Mouse (Mus musculus): ENCODE results near the gene Kbtbd4. TPM values are rescaled to one million over a fixed set of nuclear protein-coding genes. Genes with fewer than 3 reads are reported as not detected.

The Kbtbd4 gene
- polyA plus RNA-seq, 1 experiment = 11.9 TPM

DNA sequence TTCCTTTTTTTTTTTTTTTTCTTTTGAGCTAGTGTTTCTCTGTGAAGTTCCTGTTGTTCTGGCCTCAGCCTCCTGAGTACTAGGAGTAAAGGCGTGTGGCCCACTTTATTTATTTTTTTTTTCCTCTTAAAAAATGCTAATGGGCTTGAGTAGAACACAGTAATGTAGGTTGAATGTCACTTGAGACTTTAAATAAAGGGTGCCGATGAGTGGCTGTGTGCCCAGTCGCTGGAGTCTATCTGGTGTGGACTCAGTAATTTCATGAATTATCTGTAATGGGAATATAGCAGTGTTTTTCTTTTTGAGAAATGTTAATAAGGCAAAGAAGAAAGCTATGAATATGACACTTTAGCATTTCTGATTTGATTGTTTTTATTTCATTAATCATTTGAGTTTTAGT lies 48.9 kb downstream of the Kbtbd4 start:
- H3K27me3 ChIP-seq (ENCODE audit: control insufficient read depth, insufficient read depth, insufficient read length) = no peaks in the 10 kb centered on the region
- peaks cover 100% of the 10 kb centered on the region for H3K79me2 ChIP-seq (ENCODE audit: control insufficient read depth, insufficient read depth)
- TF ChIP-seq CEBPB (IDR thresholded peaks at IDR 0.05; ENCODE audit: insufficient read depth, poor library complexity, severe bottlenecking) (no peak), USF1 (IDR thresholded peaks at IDR 0.05; ENCODE audit: low read depth) (no peak), SRF (IDR thresholded peaks at IDR 0.05; ENCODE audit: control insufficient read depth, insufficient read length, low read depth) (no peak), MYOD1 (IDR thresholded peaks at IDR 0.05; ENCODE audit: control insufficient read depth in 1 of 3, insufficient read length in 2 of 3, low read depth in 2 of 3) (no peak), REST (IDR thresholded peaks at IDR 0.05; ENCODE audit: insufficient read depth, insufficient read length) (no peak), POLR2A (IDR thresholded peaks at IDR 0.05; ENCODE audit: insufficient read length, low read depth) (no peak), POLR2AphosphoS2 (IDR thresholded peaks at IDR 0.05; ENCODE audit: insufficient read length, low read depth) (no peak)
- no peak overlapping the region for H3K4me2 ChIP-seq (ENCODE audit: low read depth)
- peaks cover 4% of the 10 kb centered on the region for H3K36me3 ChIP-seq (ENCODE audit: control insufficient read depth, insufficient read depth)
- H3ac ChIP-seq (ENCODE audit: control insufficient read depth, insufficient read length) = no peak overlapping the region
- H3K4me3 ChIP-seq = no peak overlapping the region

- Histone ChIP-seq H3ac (ENCODE audit: control insufficient read depth, insufficient read length) (no peak overlapping the region), H3K4me2 (ENCODE audit: low read depth) (no peak overlapping the region)
- TF ChIP-seq TCF12 (IDR thresholded peaks at IDR 0.05; ENCODE audit: insufficient read depth, poor library complexity, severe bottlenecking) (no peak), CEBPB (IDR thresholded peaks at IDR 0.05; ENCODE audit: insufficient read depth, poor library complexity, severe bottlenecking) (no peak), REST (IDR thresholded peaks at IDR 0.05; ENCODE audit: insufficient read depth, insufficient read length) (no peak), MYOG (IDR thresholded peaks at IDR 0.05; ENCODE audit: control insufficient read depth in 1 of 3, insufficient read depth in 1 of 3, insufficient read length in 2 of 3, low read depth in 2 of 3) (no peak), TCF3 (IDR thresholded peaks at IDR 0.05; ENCODE audit: insufficient read length, low read depth) (no peak), USF1 (IDR thresholded peaks at IDR 0.05; ENCODE audit: low read depth) (no peak), POLR2AphosphoS2 (IDR thresholded peaks at IDR 0.05; ENCODE audit: insufficient read length, low read depth) (no peak), E2F4 (IDR thresholded peaks at IDR 0.05; ENCODE audit: insufficient read depth) (no peak), MAX (IDR thresholded peaks at IDR 0.05; ENCODE audit: low read depth) (no peak), SRF (IDR thresholded peaks at IDR 0.05; ENCODE audit: control insufficient read depth, insufficient read length, low read depth) (no peak), POLR2A (IDR thresholded peaks at IDR 0.05; ENCODE audit: insufficient read length, low read depth) (no peak)
Measured at GRCm38 (mm10) chr2:90956053-90956452, 51.5 kb downstream of the Kbtbd4 start.

DNA sequence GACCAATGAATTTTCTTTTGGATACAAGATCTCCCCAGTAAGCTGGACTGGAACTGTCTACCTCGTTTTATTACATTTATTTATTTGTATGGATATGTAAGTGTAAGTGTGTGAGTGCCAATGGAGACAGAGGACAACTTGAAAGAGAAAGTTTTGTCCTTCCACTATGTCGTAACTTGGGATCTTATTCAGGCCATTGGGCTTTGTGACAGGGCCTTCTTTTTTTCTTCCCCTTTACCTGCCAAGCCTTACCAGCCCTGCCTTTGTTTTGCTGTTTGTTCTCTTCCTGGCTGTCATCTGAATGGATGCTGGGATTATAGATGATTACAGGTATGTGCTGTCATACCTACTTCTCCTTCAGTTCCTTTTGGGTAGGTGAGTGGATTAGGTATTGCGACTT lies 54.3 kb downstream of the Kbtbd4 start:
- TF ChIP-seq REST (IDR thresholded peaks at IDR 0.05; ENCODE audit: insufficient read depth, insufficient read length) (no peak), POLR2AphosphoS2 (IDR thresholded peaks at IDR 0.05; ENCODE audit: insufficient read length, low read depth) (no peak), MYOG (IDR thresholded peaks at IDR 0.05; ENCODE audit: control insufficient read depth in 1 of 3, insufficient read depth in 1 of 3, insufficient read length in 2 of 3, low read depth in 2 of 3) (no peak), USF1 (IDR thresholded peaks at IDR 0.05; ENCODE audit: low read depth) (no peak), MYOD1 (IDR thresholded peaks at IDR 0.05; ENCODE audit: control insufficient read depth in 1 of 3, insufficient read length in 2 of 3, low read depth in 2 of 3) (no peak), E2F4 (IDR thresholded peaks at IDR 0.05; ENCODE audit: insufficient read depth) (no peak)
- H3K36me3 ChIP-seq (ENCODE audit: control insufficient read depth, insufficient read depth) = peaks cover 4% of the 10 kb centered on the region
- H3K27me3 ChIP-seq (ENCODE audit: control insufficient read depth, insufficient read depth, insufficient read length) = no peaks in the 10 kb centered on the region
- H3K79me2 ChIP-seq (ENCODE audit: control insufficient read depth, insufficient read depth) = peaks cover 100% of the 10 kb centered on the region
- no peak overlapping the region for H3K4me2 ChIP-seq (ENCODE audit: low read depth)
- H3K4me3 ChIP-seq = no peak overlapping the region
- H3ac ChIP-seq (ENCODE audit: control insufficient read depth, insufficient read length) = no peak overlapping the region

More at GRCm38 (mm10) chr2:90956053-90956452, 51.5 kb downstream of the Kbtbd4 start:
- no peaks in the 10 kb centered on the region for H3K27me3 ChIP-seq (ENCODE audit: control insufficient read depth, insufficient read depth, insufficient read length)
- H3K36me3 ChIP-seq (ENCODE audit: control insufficient read depth, insufficient read depth) = peaks cover 4% of the 10 kb centered on the region
- H3K4me3 ChIP-seq = no peak overlapping the region
- peaks cover 100% of the 10 kb centered on the region for H3K79me2 ChIP-seq (ENCODE audit: control insufficient read depth, insufficient read depth)

- Histone ChIP-seq H3K79me2 (ENCODE audit: control insufficient read depth, insufficient read depth) (peaks cover 99% of the 10 kb centered on the region), H3K4me2 (ENCODE audit: low read depth) (no peak overlapping the region), H3K27me3 (ENCODE audit: control insufficient read depth, insufficient read depth, insufficient read length) (no peaks in the 10 kb centered on the region), H3ac (ENCODE audit: control insufficient read depth, insufficient read length) (no peak overlapping the region), H3K4me3 (no peak overlapping the region), H3K36me3 (ENCODE audit: control insufficient read depth, insufficient read depth) (peaks cover 4% of the 10 kb centered on the region)
- TF ChIP-seq E2F4 (IDR thresholded peaks at IDR 0.05; ENCODE audit: insufficient read depth) = no peak
- no peak for TF ChIP-seq SRF (IDR thresholded peaks at IDR 0.05; ENCODE audit: control insufficient read depth, insufficient read length, low read depth)
- TF ChIP-seq CEBPB (IDR thresholded peaks at IDR 0.05; ENCODE audit: insufficient read depth, poor library complexity, severe bottlenecking) = no peak
- no peak for TF ChIP-seq MYOG (IDR thresholded peaks at IDR 0.05; ENCODE audit: control insufficient read depth in 1 of 3, insufficient read depth in 1 of 3, insufficient read length in 2 of 3, low read depth in 2 of 3)
- no peak for TF ChIP-seq MYOD1 (IDR thresholded peaks at IDR 0.05; ENCODE audit: control insufficient read depth in 1 of 3, insufficient read length in 2 of 3, low read depth in 2 of 3)
- no peak for TF ChIP-seq REST (IDR thresholded peaks at IDR 0.05; ENCODE audit: insufficient read depth, insufficient read length)
- no peak for TF ChIP-seq USF1 (IDR thresholded peaks at IDR 0.05; ENCODE audit: low read depth)
- TF ChIP-seq POLR2A (IDR thresholded peaks at IDR 0.05; ENCODE audit: insufficient read length, low read depth) = no peak
- no peak for TF ChIP-seq MAX (IDR thresholded peaks at IDR 0.05; ENCODE audit: low read depth)
- no peak for TF ChIP-seq POLR2AphosphoS2 (IDR thresholded peaks at IDR 0.05; ENCODE audit: insufficient read length, low read depth)
Measured at GRCm38 (mm10) chr2:90960012-90960411, 55.5 kb downstream of the Kbtbd4 start.

Other genes with a start within 250 kb of the Kbtbd4 start
- gene Nup160, start 227.5 kb upstream of the Kbtbd4 start, polyA plus RNA-seq (2012; fragmentation: generic; extraction: Trizol) = 7.8 TPM
- gene Fnbp4, start 159.4 kb upstream of the Kbtbd4 start, polyA plus RNA-seq (2012; fragmentation: generic; extraction: Trizol) = 9.3 TPM
- gene Agbl2, start 122.0 kb upstream of the Kbtbd4 start, polyA plus RNA-seq (2012; fragmentation: generic; extraction: Trizol) = not detected
- gene Mtch2, start 57.6 kb upstream of the Kbtbd4 start, polyA plus RNA-seq (2012; fragmentation: generic; extraction: Trizol) = 170 TPM
- 0.04 TPM for gene C1qtnf4, start 18.9 kb upstream of the Kbtbd4 start, polyA plus RNA-seq (2012; fragmentation: generic; extraction: Trizol)
- 268 TPM for gene Ndufs3, start 87 bp downstream of the Kbtbd4 start, polyA plus RNA-seq (2012; fragmentation: generic; extraction: Trizol)
- gene Celf1, start 35.6 kb downstream of the Kbtbd4 start, polyA plus RNA-seq (2012; fragmentation: generic; extraction: Trizol) = 27.1 TPM
- gene Rapsn, start 130.9 kb downstream of the Kbtbd4 start, polyA plus RNA-seq (2012; fragmentation: generic; extraction: Trizol) = 199 TPM
- 688 TPM for gene Psmc3, start 149.3 kb downstream of the Kbtbd4 start, polyA plus RNA-seq (2012; fragmentation: generic; extraction: Trizol)
- 41.1 TPM for gene Slc39a13, start 165.7 kb downstream of the Kbtbd4 start, polyA plus RNA-seq (2012; fragmentation: generic; extraction: Trizol)
- 0.04 TPM for gene Spi1, start 177.7 kb downstream of the Kbtbd4 start, polyA plus RNA-seq (2012; fragmentation: generic; extraction: Trizol)
- 0.05 TPM for gene Mybpc3, start 213.4 kb downstream of the Kbtbd4 start, polyA plus RNA-seq (2012; fragmentation: generic; extraction: Trizol)

Measured in myocyte (in vitro differentiated cells).